Mouse (Mus musculus) adrenal gland, postnatal 36 days (tissue): ENCODE results near the gene Usp20. TPM values are rescaled to one million over a fixed set of nuclear protein-coding genes. Genes with fewer than 3 reads are reported as not detected.

Source experiments
- total RNA-seq, 2 experiments: library from RNA; stranded (reverse); gene quantifications; 2 replicates each; pipeline ENCODE4 v1.2.3; 2021

Gene Usp20
- total RNA-seq, 2 experiments from 2014 or later: 23.3 to 30.9 TPM

Other genes with a start within 250 kb of the Usp20 start
- 1 to 10 TPM in 1 of 2 experiments, under 1 TPM in 1; 0.99 to 2.8 TPM for gene 1700001O22Rik, start 178.6 kb upstream of the Usp20 start, total RNA-seq
- gene Ntmt1, start 174.5 kb upstream of the Usp20 start, total RNA-seq: 10 to 100 TPM; 49.6 to 52.2 TPM
- gene Asb6, start 151.9 kb upstream of the Usp20 start, total RNA-seq: 10 to 100 TPM; 23.9 to 27.0 TPM
- 1 to 10 TPM in 1 of 2 experiments, under 1 TPM in 1; 0.46 to 2.2 TPM for gene Prrx2, start 147.3 kb upstream of the Usp20 start, total RNA-seq
- 10 to 100 TPM; 22.4 to 34.9 TPM for gene Ptges, start 52.4 kb upstream of the Usp20 start, total RNA-seq
- gene Tor1b, start 29.3 kb upstream of the Usp20 start, total RNA-seq: 10 to 100 TPM; 53.0 to 53.3 TPM
- 10 to 100 TPM; 32.5 to 41.6 TPM for gene Tor1a, start 14.3 kb upstream of the Usp20 start, total RNA-seq
- 10 to 100 TPM; 38.9 to 42.8 TPM for gene BC005624, start 78 bp upstream of the Usp20 start, total RNA-seq
- 10 to 100 TPM; 50.6 to 51.7 TPM for gene Fnbp1, start 159.7 kb downstream of the Usp20 start, total RNA-seq
- gene Gpr107, start 170.0 kb downstream of the Usp20 start, total RNA-seq: 10 to 100 TPM; 58.5 to 63.4 TPM